11 mouse cellular contexts compared by ENCODE assay signal in the genomic region with DNA sequence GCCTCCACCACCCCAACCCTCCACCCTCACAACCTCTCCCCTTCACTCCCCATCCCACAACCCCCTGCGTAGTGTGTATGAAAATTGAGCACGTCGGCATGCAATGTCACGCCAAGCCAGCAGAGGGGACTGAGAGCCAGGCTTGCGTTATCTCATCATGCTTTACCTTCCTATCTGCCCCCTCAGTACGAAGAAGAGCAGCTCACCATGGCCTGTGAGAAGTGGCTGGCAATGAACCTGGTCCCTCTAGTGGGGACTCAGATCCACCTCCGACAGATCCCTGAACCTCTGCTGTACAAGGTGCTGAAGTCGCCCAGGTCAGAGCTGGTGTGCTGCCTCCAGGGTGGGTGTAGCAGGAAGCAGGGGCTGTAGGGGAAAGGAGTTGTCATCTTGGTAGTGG. TPM values are rescaled to one million over a fixed set of nuclear protein-coding genes. Genes with fewer than 3 reads are reported as not detected.
DNase-seq lines count a peak whose midpoint lies in the region; ATAC-seq and TF ChIP-seq lines count a peak whose summit lies in the region.
"Had no signal": no experiment of that assay in that cellular context is flagged by ENCODE, and none has a peak within 500 bp of the region (broad histone marks: within the 10 kb centered on the region; RNA-seq: fewer than 3 reads in every experiment).

No protein-coding gene starts in this region.

- peak; percentile 30 for DNase-seq in embryo, embryonic 10 days (ENCODE audit: low spot score)
- no peak for DNase-seq in embryo, embryonic 9.5 days (ENCODE audit: extremely low spot score)
- DNase-seq in midbrain, postnatal 0 days (ENCODE audit: low spot score), result no peak
- peak; percentile 31 for DNase-seq in thymus, postnatal 0 days (ENCODE audit: low spot score)
- no peak for DNase-seq in cerebellum, adult 9-11 months
- DNase-seq: cerebellum, adult 11 months; right cerebral cortex, postnatal 14 days had no signal

- H3K4me3 ChIP-seq in midbrain, postnatal 0 days (ENCODE audit: low read depth, low read length), result no peak overlapping the region
- H3K4me3 ChIP-seq in midbrain, embryonic 15.5 days, result no peak overlapping the region
- H3K4me3 ChIP-seq in embryonic fibroblast, embryonic 13.5 days (ENCODE audit: insufficient read depth, low read length), result no peak overlapping the region

- 65% methylated on average over 8 of the region's 8 CpGs for WGBS in midbrain, postnatal 0 days
- 66% methylated on average over 8 of the region's 8 CpGs for WGBS in midbrain, embryonic 15.5 days

- no peaks in the 10 kb centered on the region for H3K36me3 ChIP-seq in midbrain, postnatal 0 days (ENCODE audit: insufficient read depth, low read length)
- no peaks in the 10 kb centered on the region for H3K36me3 ChIP-seq in midbrain, embryonic 15.5 days (replicated peaks)

- no peak for TF ChIP-seq POLR2A in embryonic fibroblast, embryonic 13.5 days (IDR thresholded peaks at IDR 0.05; ENCODE audit: low read depth, low read length)

- H3K4me2 ChIP-seq in midbrain, postnatal 0 days (ENCODE audit: low read depth, low read length, poor library complexity, severe bottlenecking), result no peak overlapping the region
- H3K4me2 ChIP-seq in midbrain, embryonic 15.5 days, result no peak overlapping the region

- H3K4me1 ChIP-seq in midbrain, postnatal 0 days (ENCODE audit: insufficient read depth, low read length), result no peaks in the 10 kb centered on the region
- no peaks in the 10 kb centered on the region for H3K4me1 ChIP-seq in midbrain, embryonic 15.5 days
- H3K4me1 ChIP-seq in embryonic fibroblast, embryonic 13.5 days (ENCODE audit: control insufficient read depth, insufficient read depth, low read length), result peaks cover 10% of the 10 kb centered on the region

- H3K27ac ChIP-seq in midbrain, postnatal 0 days (ENCODE audit: low read depth, low read length), result no peak overlapping the region
- no peak overlapping the region for H3K27ac ChIP-seq in midbrain, embryonic 15.5 days
- no peak overlapping the region for H3K27ac ChIP-seq in embryonic fibroblast, embryonic 13.5 days (ENCODE audit: insufficient read depth, low read length)

- H3K9ac ChIP-seq in midbrain, postnatal 0 days (replicated peaks; ENCODE audit: low read length, poor library complexity, severe bottlenecking), result no peak overlapping the region
- no peak overlapping the region for H3K9ac ChIP-seq in midbrain, embryonic 15.5 days

- no peak for ATAC-seq in midbrain, postnatal 0 days (ENCODE audit: low FRiP score)
- no peak for ATAC-seq in midbrain, embryonic 15.5 days (replicated peaks)
- no peak for ATAC-seq in monocyte, adult 5-6 weeks (replicated peaks; ENCODE audit: insufficient number of reproducible peaks, low FRiP score, low TSS enrichment, poor library complexity, severe bottlenecking)

- H3K27me3 ChIP-seq in midbrain, postnatal 0 days (ENCODE audit: insufficient read depth, low read length), result no peaks in the 10 kb centered on the region
- H3K27me3 ChIP-seq in midbrain, embryonic 15.5 days (replicated peaks), result no peaks in the 10 kb centered on the region

- peak; percentile 39 for TF ChIP-seq CTCF in midbrain, postnatal 0 days (IDR thresholded peaks at IDR 0.05)
- peak; percentile 45; the same call in 1 of the 2 replicates for TF ChIP-seq CTCF in embryonic fibroblast, embryonic 13.5 days (IDR thresholded peaks at IDR 0.05; ENCODE audit: borderline replicate concordance, insufficient read depth, low read length)

- H3K9me3 ChIP-seq in midbrain, postnatal 0 days (ENCODE audit: low read length), result no peaks in the 10 kb centered on the region
- H3K9me3 ChIP-seq in midbrain, embryonic 15.5 days, result no peaks in the 10 kb centered on the region

RNA-seq across cellular contexts. Expression of a gene that starts 22.9 kb away (rescaled TPM):
- total RNA-seq in midbrain, postnatal 0 days (2014; rRNA removed), result not detected in 2 replicates
- 0.29 and 0.32 TPM in 2 replicates for polyA plus RNA-seq in midbrain, postnatal 0 days (2015; fragmentation: Nextera tagmentation; extraction: Ambion mirVana)
- not detected in 2 replicates for polyA plus RNA-seq in midbrain, embryonic 15.5 days (2015; fragmentation: Nextera tagmentation; extraction: Ambion mirVana)
- not detected in 2 replicates for polyA plus RNA-seq in embryonic fibroblast, embryonic 13.5 days (2011; ENCODE audit: insufficient read length, low read depth, missing spikeins)
- 0.19 and 0.62 TPM in 2 replicates for polyA plus RNA-seq in thymus, postnatal 0 days (2015; fragmentation: Nextera tagmentation; extraction: Ambion mirVana)
- total RNA-seq in monocyte, adult 5-6 weeks (2017), result 0.19 to 1.2 TPM in 2 of 3 replicates, not detected in the other
- polyA plus RNA-seq: kidney, embryonic 16.5 days had no signal

Comparison
In these comparisons a context has a peak if more than half of its experiments do, and no peak if none do; other contexts are left out.
1. DNase-seq: peak in embryo, embryonic 10 days (single experiment) and thymus, postnatal 0 days (single experiment); none in embryo, embryonic 9.5 days (single experiment), midbrain, postnatal 0 days (single experiment) and cerebellum, adult 9-11 months (single experiment).